Mouse (Mus musculus): ENCODE results near the gene Scgb1c1. TPM values are rescaled to one million over a fixed set of nuclear protein-coding genes. Genes with fewer than 3 reads are reported as not detected.

The Scgb1c1 gene
- not detected in 2 replicates for polyA plus RNA-seq (2012; rRNA removed)

DNA sequence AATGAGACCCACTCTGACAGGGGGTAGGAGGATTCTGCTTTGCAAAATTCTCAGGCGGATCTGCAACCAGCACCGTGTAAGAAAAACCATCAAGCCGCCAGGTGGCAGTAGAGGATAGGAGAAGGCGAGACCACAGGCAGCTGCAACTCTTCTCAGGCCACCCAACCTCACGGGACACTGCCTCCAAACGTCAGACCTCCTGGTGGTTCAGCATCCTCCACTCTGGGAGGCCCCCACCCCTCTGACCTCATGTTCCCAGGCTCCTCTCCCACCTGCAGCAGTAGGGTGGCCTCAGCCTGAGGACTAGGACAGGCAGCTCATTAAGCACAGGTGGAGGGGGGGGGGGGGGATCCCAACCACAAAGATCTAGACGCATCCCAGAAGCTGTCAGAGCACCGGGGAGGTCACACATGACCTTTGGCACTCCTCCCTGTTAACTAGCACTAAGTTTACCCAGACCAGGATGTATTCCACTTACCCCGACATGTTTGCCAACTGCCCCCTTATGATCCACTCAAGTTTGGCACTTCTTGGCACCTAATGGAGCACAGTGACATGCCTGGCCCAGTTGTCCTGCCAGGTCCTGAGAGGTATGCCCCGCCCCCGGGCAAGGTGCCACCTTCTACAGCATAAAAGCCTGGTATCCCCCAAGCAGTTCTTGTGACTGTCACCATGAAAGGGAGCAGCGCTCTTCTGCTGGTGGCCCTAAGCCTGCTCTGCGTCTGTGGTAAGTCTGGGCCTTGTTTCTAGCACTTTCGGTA, at the start of gene Scgb1c1:
Gene Scgb1c1 (plus strand): TSS at position 643 of the 761 bp plus-strand sequence.
- H3K27ac ChIP-seq (ENCODE audit: insufficient read depth, low read depth, low read length): no peak within 1 kb of the TSS
- H3K36me3 ChIP-seq (ENCODE audit: control insufficient read depth, insufficient read depth, low read length): no peaks in the 10 kb centered on the region
- WGBS: 24% methylated on average over 14 of the region's 14 CpGs
- TF ChIP-seq POLR2A (IDR thresholded peaks at IDR 0.05; ENCODE audit: low read depth, low read length) (no peak), CTCF (IDR thresholded peaks at IDR 0.05; ENCODE audit: extremely low read depth, insufficient read length, insufficient replicate concordance, low read depth, low read length) (peak; percentile 87; the same call in 1 of the 2 replicates)
- no peak within 1 kb of the TSS for H3K4me3 ChIP-seq (ENCODE audit: low read depth, low read length)
- no peaks in the 10 kb centered on the region for H3K27me3 ChIP-seq (ENCODE audit: control insufficient read depth, insufficient read depth, low read length)
- H3K4me1 ChIP-seq (ENCODE audit: control insufficient read depth, insufficient read depth, insufficient read length, low read length): peaks cover 4% of the 10 kb centered on the region; the same call in 1 of the 2 replicates

DNA sequence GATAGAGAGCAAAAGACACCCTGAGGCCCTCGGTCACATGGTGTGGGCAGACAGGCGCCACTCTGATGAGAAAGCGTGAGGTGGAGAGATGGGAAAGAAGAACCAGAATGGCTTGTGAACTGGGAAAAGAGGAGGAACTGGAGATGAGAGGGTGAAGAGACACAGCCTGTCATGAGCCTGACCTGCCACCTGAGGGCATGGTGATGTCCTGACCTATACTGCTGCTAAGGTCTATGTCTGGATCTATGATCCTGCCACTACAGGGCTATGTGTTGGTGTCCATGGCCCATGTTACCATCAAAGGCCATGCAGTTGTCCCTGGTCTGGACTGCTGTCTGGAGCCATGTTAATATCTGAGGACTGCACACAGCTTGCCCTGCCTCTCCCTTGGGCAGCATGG, 47.7 kb upstream of the Scgb1c1 start:
- no peak for TF ChIP-seq CTCF (IDR thresholded peaks at IDR 0.05; ENCODE audit: extremely low read depth, insufficient read length, insufficient replicate concordance, low read depth, low read length)
- WGBS: 68% methylated on average over 3 of the region's 3 CpGs
- H3K4me1 ChIP-seq (ENCODE audit: control insufficient read depth, insufficient read depth, insufficient read length, low read length): no peaks in the 10 kb centered on the region

DNA sequence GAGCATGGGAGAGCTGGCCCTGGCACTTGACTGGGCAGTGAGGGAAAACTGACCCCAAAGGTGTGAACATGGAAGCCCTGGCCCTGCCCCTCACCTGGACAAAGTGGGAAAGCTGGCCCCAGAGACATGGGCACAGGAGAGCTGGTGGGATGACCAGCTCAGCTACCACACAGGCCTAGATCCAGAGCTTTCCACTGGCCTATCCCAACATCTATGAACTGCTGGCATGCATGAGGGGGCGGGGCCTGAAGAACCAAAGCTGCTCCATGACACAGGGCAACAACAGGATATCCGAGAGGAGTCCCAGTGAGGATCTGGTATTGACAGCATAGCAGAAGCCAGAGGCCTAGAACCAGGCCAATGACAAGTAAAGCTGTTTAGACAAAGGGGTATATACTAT, 47.1 kb upstream of the Scgb1c1 start:
- H3K27me3 ChIP-seq (ENCODE audit: control insufficient read depth, insufficient read depth, low read length): no peaks in the 10 kb centered on the region; the same call in 1 of the 2 replicates
- H3K36me3 ChIP-seq (ENCODE audit: control insufficient read depth, insufficient read depth, low read length): no peaks in the 10 kb centered on the region
- no peak overlapping the region for H3K27ac ChIP-seq (ENCODE audit: insufficient read depth, low read depth, low read length)
- H3K4me1 ChIP-seq (ENCODE audit: control insufficient read depth, insufficient read depth, insufficient read length, low read length): no peaks in the 10 kb centered on the region
- 69% methylated on average over 2 of the region's 2 CpGs for WGBS
- no peak overlapping the region for H3K4me3 ChIP-seq (ENCODE audit: low read depth, low read length)
- TF ChIP-seq POLR2A (IDR thresholded peaks at IDR 0.05; ENCODE audit: low read depth, low read length) (no peak), CTCF (IDR thresholded peaks at IDR 0.05; ENCODE audit: extremely low read depth, insufficient read length, insufficient replicate concordance, low read depth, low read length) (no peak)

More for the DNA sequence above, 47.7 kb upstream of the Scgb1c1 start:
- no peak overlapping the region for H3K27ac ChIP-seq (ENCODE audit: insufficient read depth, low read depth, low read length)
- no peak overlapping the region for H3K4me3 ChIP-seq (ENCODE audit: low read depth, low read length)
- H3K36me3 ChIP-seq (ENCODE audit: control insufficient read depth, insufficient read depth, low read length): no peaks in the 10 kb centered on the region
- no peaks in the 10 kb centered on the region; the same call in 1 of the 2 replicates for H3K27me3 ChIP-seq (ENCODE audit: control insufficient read depth, insufficient read depth, low read length)

DNA sequence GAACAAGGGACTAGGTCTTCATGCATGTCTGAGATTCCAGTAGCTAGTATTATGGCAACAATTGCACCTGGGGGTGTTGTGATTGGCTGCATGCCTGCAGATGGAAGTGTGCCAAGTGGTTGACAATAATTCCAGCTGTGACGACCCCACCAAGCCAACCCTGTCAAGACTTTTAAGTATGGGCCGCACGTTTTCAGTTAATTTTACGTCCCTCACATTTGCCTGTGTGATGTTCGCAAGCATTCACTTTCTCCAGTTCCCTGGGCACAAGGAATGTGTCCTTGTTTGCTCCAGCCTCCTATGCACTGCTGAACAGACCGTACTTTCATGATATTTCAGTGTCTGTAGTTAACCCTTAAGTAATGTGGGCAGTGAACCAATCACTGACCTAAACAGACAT, 42.7 kb upstream of the Scgb1c1 start:
- TF ChIP-seq CTCF (IDR thresholded peaks at IDR 0.05; ENCODE audit: extremely low read depth, insufficient read length, insufficient replicate concordance, low read depth, low read length): no peak
- no peak for TF ChIP-seq POLR2A (IDR thresholded peaks at IDR 0.05; ENCODE audit: low read depth, low read length)
- H3K27ac ChIP-seq (ENCODE audit: insufficient read depth, low read depth, low read length): no peak overlapping the region
- no peaks in the 10 kb centered on the region for H3K36me3 ChIP-seq (ENCODE audit: control insufficient read depth, insufficient read depth, low read length)
- H3K27me3 ChIP-seq (ENCODE audit: control insufficient read depth, insufficient read depth, low read length): no peaks in the 10 kb centered on the region; the same call in 1 of the 2 replicates
- H3K4me3 ChIP-seq (ENCODE audit: low read depth, low read length): no peak overlapping the region
- 65% methylated on average over 6 of the region's 6 CpGs for WGBS
- H3K4me1 ChIP-seq (ENCODE audit: control insufficient read depth, insufficient read depth, insufficient read length, low read length): no peaks in the 10 kb centered on the region

DNA sequence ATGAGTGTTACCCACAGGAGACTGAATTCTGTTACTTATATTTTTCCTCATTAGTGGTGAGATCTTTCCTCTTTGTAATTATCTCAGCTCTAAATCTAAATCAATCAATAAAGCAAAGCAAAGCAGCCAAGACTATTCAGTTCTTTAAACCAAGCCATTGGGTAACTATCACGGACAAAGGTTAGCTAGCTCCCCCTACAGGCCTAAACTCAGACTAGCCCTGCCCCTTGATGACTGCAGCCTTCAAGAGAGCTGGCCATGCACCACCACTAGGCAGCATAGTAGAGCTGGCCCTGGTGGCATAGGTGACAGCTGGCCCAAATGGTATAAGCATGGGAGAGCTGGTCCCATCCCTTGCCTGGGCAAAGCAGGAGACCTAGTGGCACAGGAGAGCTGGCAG, 39.6 kb upstream of the Scgb1c1 start:
- Histone ChIP-seq H3K4me3 (ENCODE audit: low read depth, low read length) (no peak overlapping the region), H3K27me3 (ENCODE audit: control insufficient read depth, insufficient read depth, low read length) (no peaks in the 10 kb centered on the region), H3K27ac (ENCODE audit: insufficient read depth, low read depth, low read length) (no peak overlapping the region), H3K4me1 (ENCODE audit: control insufficient read depth, insufficient read depth, insufficient read length, low read length) (no peaks in the 10 kb centered on the region), H3K36me3 (ENCODE audit: control insufficient read depth, insufficient read depth, low read length) (no peaks in the 10 kb centered on the region)
- TF ChIP-seq POLR2A (IDR thresholded peaks at IDR 0.05; ENCODE audit: low read depth, low read length): no peak
- peak; percentile 60; the same call in 1 of the 2 replicates for TF ChIP-seq CTCF (IDR thresholded peaks at IDR 0.05; ENCODE audit: extremely low read depth, insufficient read length, insufficient replicate concordance, low read depth, low read length)
- WGBS: 3% methylated on average over 1 of the region's 1 CpGs

DNA sequence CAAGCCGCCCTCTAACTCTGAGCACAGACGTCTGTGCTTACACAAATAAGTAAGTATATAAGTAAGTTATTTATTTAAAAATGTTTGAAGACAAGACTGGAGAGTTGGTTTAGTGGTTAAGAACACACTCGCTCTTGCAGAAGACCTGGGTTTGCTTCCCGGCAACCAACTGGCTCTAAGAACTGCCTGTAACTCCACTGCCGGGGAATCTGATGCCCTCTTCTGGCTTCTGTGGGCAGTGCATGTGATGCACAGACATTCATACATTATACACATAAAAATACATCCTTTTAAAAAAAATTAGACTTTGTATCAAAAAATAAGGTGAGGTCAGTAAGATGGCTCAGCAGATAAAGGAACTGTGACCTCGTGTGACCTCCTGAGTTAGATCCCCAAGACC, 34.9 kb upstream of the Scgb1c1 start:
- TF ChIP-seq POLR2A (IDR thresholded peaks at IDR 0.05; ENCODE audit: low read depth, low read length): no peak
- no peak for TF ChIP-seq CTCF (IDR thresholded peaks at IDR 0.05; ENCODE audit: extremely low read depth, insufficient read length, insufficient replicate concordance, low read depth, low read length)
- WGBS: 90% methylated on average over 6 of the region's 6 CpGs

DNA sequence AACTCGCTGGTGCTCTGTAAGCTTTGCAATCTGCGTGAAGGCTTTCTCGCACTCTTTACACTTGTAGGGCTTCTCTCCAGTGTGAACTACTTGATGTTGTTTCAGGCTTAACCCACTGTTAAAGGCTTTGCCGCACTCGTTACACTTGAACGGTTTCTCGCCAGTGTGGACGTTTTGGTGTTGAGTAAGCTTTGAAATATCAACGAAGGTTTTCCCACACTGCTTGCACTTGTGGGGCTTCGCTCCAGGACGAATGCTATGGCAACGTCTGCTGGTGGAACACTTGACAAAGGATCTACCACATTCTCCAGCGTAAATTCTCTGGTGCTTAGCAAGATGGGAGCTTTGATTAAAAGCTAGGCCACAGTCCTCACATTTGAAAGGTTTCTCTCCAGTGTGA, 33.6 kb upstream of the Scgb1c1 start:
- TF ChIP-seq CTCF (IDR thresholded peaks at IDR 0.05; ENCODE audit: extremely low read depth, insufficient read length, insufficient replicate concordance, low read depth, low read length) (no peak), POLR2A (IDR thresholded peaks at IDR 0.05; ENCODE audit: low read depth, low read length) (no peak)
- Histone ChIP-seq H3K36me3 (ENCODE audit: control insufficient read depth, insufficient read depth, low read length) (no peaks in the 10 kb centered on the region), H3K27ac (ENCODE audit: insufficient read depth, low read depth, low read length) (no peak overlapping the region), H3K27me3 (ENCODE audit: control insufficient read depth, insufficient read depth, low read length) (no peaks in the 10 kb centered on the region; the same call in 1 of the 2 replicates), H3K4me3 (ENCODE audit: low read depth, low read length) (no peak overlapping the region), H3K4me1 (ENCODE audit: control insufficient read depth, insufficient read depth, insufficient read length, low read length) (no peaks in the 10 kb centered on the region)
- WGBS: 89% methylated on average over 13 of the region's 13 CpGs

More for the DNA sequence above, 34.9 kb upstream of the Scgb1c1 start:
- H3K27ac ChIP-seq (ENCODE audit: insufficient read depth, low read depth, low read length): no peak overlapping the region
- no peak overlapping the region for H3K4me3 ChIP-seq (ENCODE audit: low read depth, low read length)
- no peaks in the 10 kb centered on the region for H3K4me1 ChIP-seq (ENCODE audit: control insufficient read depth, insufficient read depth, insufficient read length, low read length)
- no peaks in the 10 kb centered on the region for H3K36me3 ChIP-seq (ENCODE audit: control insufficient read depth, insufficient read depth, low read length)
- no peaks in the 10 kb centered on the region for H3K27me3 ChIP-seq (ENCODE audit: control insufficient read depth, insufficient read depth, low read length)
